Mouse (Mus musculus) liver, postnatal 0 days (tissue): Measurements from ENCODE around the gene Tmem129. TPM values are rescaled to one million over a fixed set of nuclear protein-coding genes. Genes with fewer than 3 reads are reported as not detected.

Experiments used
- ATAC-seq: fragments of 200-750 bp; cut with Nextera tagmentation; 2 replicates; pipeline ENCODE4 v1.8.0; 2017; ENCODE audit warnings: mild to moderate bottlenecking, moderate library complexity
- DNase-seq: peaks from one replicate; pipeline ENCODE4 v3.0.0-alpha.2; 2016
- H3K27ac ChIP-seq: fragments of 300-500 bp; sonication (generic); 2 replicates; pipeline ENCODE4 v1.5.1; 2014; ENCODE audit warnings: antibody characterized with exemption, moderate library complexity, mild to moderate bottlenecking, low read depth
- H3K27me3 ChIP-seq: fragments of 300-500 bp; sonication (generic); 2 replicates; pipeline ENCODE4 v1.6.1; 2014; ENCODE audit warnings: low read length, control low read depth, mixed read lengths; ENCODE audit not compliant: insufficient read depth
- H3K36me3 ChIP-seq: fragments of 300-500 bp; sonication (generic); replicated peaks from 2 replicates; pipeline ENCODE4 v1.6.1; 2014; ENCODE audit warnings: mild to moderate bottlenecking, control low read depth, low read length, moderate library complexity, mixed read lengths; ENCODE audit not compliant: insufficient read depth
- H3K4me1 ChIP-seq: fragments of 300-500 bp; sonication (generic); 2 replicates; pipeline ENCODE4 v1.6.1; 2014; ENCODE audit warnings: antibody characterized with exemption, mild to moderate bottlenecking, control low read depth; ENCODE audit not compliant: insufficient read depth
- H3K4me2 ChIP-seq: fragments of 300-500 bp; sonication (generic); 2 replicates; pipeline ENCODE4 v1.6.1; 2014; ENCODE audit warnings: low read depth, mild to moderate bottlenecking, low read length, moderate library complexity, mixed read lengths
- H3K4me3 ChIP-seq: fragments of 300-500 bp; sonication (generic); 2 replicates; pipeline ENCODE4 v1.5.1; 2014; ENCODE audit warnings: low read depth, low read length
- H3K9ac ChIP-seq: fragments of 300-500 bp; sonication (generic); replicated peaks from 2 replicates; pipeline ENCODE4 v1.6.1; 2014; ENCODE audit warnings: mild to moderate bottlenecking, moderate library complexity
- H3K9me3 ChIP-seq: fragments of 300-500 bp; sonication (generic); 2 replicates; pipeline ENCODE4 v1.6.1; 2016; ENCODE audit warnings: mild to moderate bottlenecking, control low read depth, low read length, mixed read lengths
- CTCF ChIP-seq: sonication (generic); IDR thresholded peaks from 2 replicates; pipeline ENCODE4 v1.5.1; 2016; ENCODE audit warnings: antibody characterized with exemption, low read depth
- EP300 ChIP-seq: IDR thresholded peaks from 2 replicates; pipeline ENCODE4 v1.6.1; 2016; ENCODE audit warnings: antibody characterized with exemption, low read depth, mild to moderate bottlenecking
- WGBS: fragments of 180-500 bp; shearing (Covaris S2); extraction: QIAGEN DNeasy Blood & Tissue Kit; methylation state at CpG from one replicate; pipeline ENCODE4 v1.1.7; 2014; ENCODE audit not compliant: insufficient replicate concordance; 5-methylcytosine and 5-hydroxymethylcytosine counted together
- polyA plus RNA-seq: library from polyadenylated mRNA; unstranded; fragments of >200 nt; fragmentation: Nextera tagmentation; extraction: Ambion mirVana; gene quantifications from 2 replicates; pipeline ENCODE4 v1.2.1, GENCODE M21; 2015

The Tmem129 gene
- polyA plus RNA-seq, 1 experiment from 2014 or later = 16.5 TPM

GRCm38 (mm10) chr5:33605314-33605713 lies 52.9 kb downstream of the Tmem129 start:
- no peaks in the 10 kb centered on the region for H3K27me3 ChIP-seq
- ATAC-seq (no peak), DNase-seq (no peak)
- no peak overlapping the region for H3K4me2 ChIP-seq
- H3K4me1 ChIP-seq = no peaks in the 10 kb centered on the region
- H3K36me3 ChIP-seq = peaks cover 34% of the 10 kb centered on the region
- H3K9me3 ChIP-seq = no peaks in the 10 kb centered on the region
- H3K27ac ChIP-seq = no peak overlapping the region
- H3K9ac ChIP-seq = no peak overlapping the region
- no peak for TF ChIP-seq CTCF
- no peak for TF ChIP-seq EP300
- H3K4me3 ChIP-seq = no peak overlapping the region
- WGBS = 67% methylated on average over 5 of the region's 5 CpGs

Other genes starting within 250 kb of the Tmem129 start
- gene Nkx1-1, start 224.4 kb downstream of the Tmem129 start, polyA plus RNA-seq = not detected in 2 replicates
- 20.5 and 21.0 TPM in 2 replicates for gene Fam53a, start 28.8 kb downstream of the Tmem129 start, polyA plus RNA-seq
- 0.06 and 0.20 TPM in 2 replicates for gene Gm9903, start 28.5 kb downstream of the Tmem129 start, polyA plus RNA-seq
- gene Slbp, start 5.8 kb downstream of the Tmem129 start, polyA plus RNA-seq = 144 and 150 TPM in 2 replicates
- 64.2 and 67.0 TPM in 2 replicates for gene Tacc3, start 288 bp downstream of the Tmem129 start, polyA plus RNA-seq
- 1.3 and 1.4 TPM in 2 replicates for gene Fgfr3, start 63.3 kb upstream of the Tmem129 start, polyA plus RNA-seq
- gene Letm1, start 124.4 kb upstream of the Tmem129 start, polyA plus RNA-seq = 18.6 and 20.0 TPM in 2 replicates
- 8.0 and 13.9 TPM in 2 replicates for gene Nsd2, start 162.3 kb upstream of the Tmem129 start, polyA plus RNA-seq